Mouse (Mus musculus) liver, embryonic 14.5 days (tissue): Measurements from ENCODE around the gene Nr1d1.

ENCODE experiments used
- CTCF ChIP-seq: IDR thresholded peaks from 2 replicates; pipeline ENCODE4 v1.5.1; 2016; ENCODE audit warnings: antibody characterized with exemption, low read depth, control low read depth
- EP300 ChIP-seq: IDR thresholded peaks from 2 replicates; pipeline ENCODE4 v1.6.1; 2016; ENCODE audit warnings: antibody characterized with exemption, low read depth

DNA sequence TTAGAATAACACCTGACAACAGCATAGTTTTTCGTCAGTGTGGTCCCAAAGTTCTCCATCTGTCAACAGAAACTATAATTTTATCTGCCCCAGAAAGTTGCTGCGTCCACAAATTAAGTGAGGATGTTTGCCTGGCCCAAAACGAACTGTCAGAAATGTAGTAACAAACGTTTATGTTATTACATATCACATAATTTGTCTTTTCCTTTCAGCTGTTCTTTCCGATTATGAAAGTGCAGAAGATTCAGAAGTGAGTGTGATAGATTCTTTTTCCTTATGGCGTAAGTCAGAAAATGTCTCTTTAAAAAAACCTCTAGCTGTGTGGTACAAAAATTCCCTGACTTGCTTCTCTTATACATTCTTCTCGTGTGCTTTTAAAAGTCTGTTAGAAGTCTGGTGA is 35.6 kb upstream of the Nr1d1 start:
- TF ChIP-seq CTCF (no peak), EP300 (no peak)
